Mouse (Mus musculus) splenic B cell, adult 2 months (primary cell): ENCODE measurements around the gene Lrrc8b.

Experiments used
- DNase-seq: peaks from one replicate; pipeline ENCODE4 v3.0.0-alpha.2; 2011; ENCODE audit warnings: low read depth, low spot score
- H3K27me3 ChIP-seq: 2 replicates; pipeline ENCODE4 v1.6.1; 2012; ENCODE audit warnings: mild to moderate bottlenecking, low read length, moderate library complexity, mixed read lengths; ENCODE audit not compliant: control insufficient read depth, poor library complexity, insufficient read depth, severe bottlenecking
- H3K36me3 ChIP-seq: 2 replicates; pipeline ENCODE4 v1.6.1; 2012; ENCODE audit warnings: mild to moderate bottlenecking, low read length, moderate library complexity, mixed read lengths; ENCODE audit not compliant: control insufficient read depth, poor library complexity, insufficient read depth, severe bottlenecking

Gene Lrrc8b

GRCm38 (mm10) chr5:105484247-105484646 is 68.7 kb downstream of the Lrrc8b start:
- no peak for DNase-seq
- Histone ChIP-seq H3K36me3 (no peaks in the 10 kb centered on the region), H3K27me3 (no peaks in the 10 kb centered on the region)

GRCm38 (mm10) chr5:105484891-105485290 is 69.3 kb downstream of the Lrrc8b start:
- Histone ChIP-seq H3K27me3 (no peaks in the 10 kb centered on the region), H3K36me3 (no peaks in the 10 kb centered on the region)

GRCm38 (mm10) chr5:105490211-105490610 is 74.6 kb downstream of the Lrrc8b start:
- H3K27me3 ChIP-seq, result no peaks in the 10 kb centered on the region
- DNase-seq, result no peak
- H3K36me3 ChIP-seq, result no peaks in the 10 kb centered on the region

More at GRCm38 (mm10) chr5:105484891-105485290, 69.3 kb downstream of the Lrrc8b start:
- no peak for DNase-seq

DNA sequence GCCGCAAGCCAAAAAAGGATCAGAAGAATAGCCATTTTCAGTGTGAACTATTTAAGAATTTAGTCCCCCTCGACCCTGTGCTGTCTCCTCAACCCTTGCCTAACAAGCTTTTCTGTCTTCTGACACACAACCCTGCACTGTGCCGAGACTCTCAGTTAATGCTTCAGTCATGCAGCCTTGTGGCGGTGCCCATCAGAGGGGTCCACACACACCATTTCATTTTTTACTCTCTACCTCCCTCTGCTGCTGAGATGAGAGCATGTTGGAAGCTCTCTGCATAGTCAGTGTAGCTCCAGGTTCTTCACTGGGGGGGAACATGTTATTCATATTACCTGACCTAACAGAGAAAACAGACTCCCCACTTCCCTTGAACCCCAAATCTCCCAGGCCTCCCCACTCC is 75.8 kb downstream of the Lrrc8b start:
- Histone ChIP-seq H3K27me3 (no peaks in the 10 kb centered on the region), H3K36me3 (no peaks in the 10 kb centered on the region)
- peak; percentile 37 for DNase-seq

DNA sequence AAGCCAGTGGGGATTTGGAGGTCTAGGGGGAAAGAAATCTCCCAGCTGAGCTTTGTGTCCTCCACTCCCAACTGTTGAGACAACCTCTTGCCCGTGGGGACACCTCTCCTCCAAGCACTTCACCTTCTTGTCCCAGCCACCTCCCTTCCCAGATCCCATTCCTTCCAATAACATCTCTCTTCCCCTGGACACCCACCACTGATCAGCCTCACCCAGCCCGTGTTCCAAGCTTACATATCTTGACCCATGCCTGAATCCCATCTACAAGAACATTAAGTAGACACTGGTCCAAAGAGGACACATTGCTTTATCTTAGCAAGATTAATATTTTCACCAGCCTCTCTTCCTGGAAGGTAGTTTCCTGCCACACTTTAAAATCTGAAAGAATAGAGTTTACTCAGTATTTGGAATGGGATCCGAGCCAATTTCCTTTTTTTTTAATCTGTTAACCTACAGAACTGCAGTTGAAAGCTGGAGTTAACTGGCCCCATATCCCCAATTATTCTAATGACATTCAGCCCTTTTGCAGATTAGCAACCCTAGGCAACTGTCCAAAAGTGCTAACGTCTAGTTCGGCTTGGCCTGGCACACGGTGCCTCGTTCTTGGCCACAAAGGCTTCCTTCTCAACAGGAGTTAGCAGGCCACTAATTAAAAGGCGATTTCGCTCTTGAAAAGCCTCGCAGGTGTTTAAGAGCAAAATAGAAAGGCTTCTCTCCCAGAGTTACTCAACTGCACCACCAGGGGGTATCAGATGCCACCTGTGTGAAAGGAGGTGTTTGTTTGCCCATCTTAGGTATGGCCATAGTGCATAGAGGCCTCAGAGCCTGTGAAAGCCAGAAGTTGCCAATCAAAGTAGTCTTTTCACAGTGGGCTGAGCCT is 77.0 kb downstream of the Lrrc8b start:
- Histone ChIP-seq H3K36me3 (no peaks in the 10 kb centered on the region), H3K27me3 (no peaks in the 10 kb centered on the region)
- peak; percentile 83 for DNase-seq

- no peak for DNase-seq
- H3K27me3 ChIP-seq, result no peaks in the 10 kb centered on the region
Observed at GRCm38 (mm10) chr5:105493377-105493776, 77.8 kb downstream of the Lrrc8b start.

DNA sequence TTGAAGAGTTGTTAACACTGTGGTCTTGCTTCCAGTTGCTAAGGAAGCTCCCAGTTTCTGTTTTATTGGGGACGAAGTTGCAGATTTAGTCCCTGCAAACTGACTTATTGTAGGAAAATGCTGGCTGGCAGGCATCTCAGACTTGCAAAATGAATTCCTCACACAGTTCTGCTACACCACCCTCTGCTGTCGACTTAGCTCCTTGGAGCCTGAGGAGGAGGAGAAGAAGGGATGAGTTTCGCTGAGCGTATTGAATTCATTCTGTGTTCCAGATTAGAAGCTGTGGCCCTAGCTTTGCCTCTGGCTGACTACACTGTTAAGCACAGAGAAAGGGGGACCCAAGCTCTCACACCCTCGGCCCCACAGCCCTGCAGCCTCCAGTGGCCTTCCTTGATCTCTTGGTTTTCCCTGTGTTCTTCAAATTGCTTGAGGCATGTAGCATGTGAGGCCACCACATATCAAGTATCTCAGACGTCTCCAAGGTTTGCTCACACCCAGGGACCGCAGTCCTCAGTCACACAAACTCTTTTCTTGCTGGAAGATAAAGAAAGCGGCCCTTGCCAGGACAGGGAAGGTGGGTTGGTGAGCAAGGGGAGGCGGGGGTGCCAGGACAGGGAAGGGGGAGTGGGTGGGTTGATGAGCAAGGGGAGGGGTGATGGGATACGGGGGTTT is 78.8 kb downstream of the Lrrc8b start:
- no peak for DNase-seq
- no peaks in the 10 kb centered on the region for H3K27me3 ChIP-seq
- H3K36me3 ChIP-seq, result no peaks in the 10 kb centered on the region

More at GRCm38 (mm10) chr5:105493377-105493776, 77.8 kb downstream of the Lrrc8b start:
- H3K36me3 ChIP-seq, result no peaks in the 10 kb centered on the region

GRCm38 (mm10) chr5:105494918-105495901 is 79.6 kb downstream of the Lrrc8b start:
- H3K36me3 ChIP-seq, result no peaks in the 10 kb centered on the region
- no peaks in the 10 kb centered on the region for H3K27me3 ChIP-seq
- DNase-seq, result peak; percentile 94

DNA sequence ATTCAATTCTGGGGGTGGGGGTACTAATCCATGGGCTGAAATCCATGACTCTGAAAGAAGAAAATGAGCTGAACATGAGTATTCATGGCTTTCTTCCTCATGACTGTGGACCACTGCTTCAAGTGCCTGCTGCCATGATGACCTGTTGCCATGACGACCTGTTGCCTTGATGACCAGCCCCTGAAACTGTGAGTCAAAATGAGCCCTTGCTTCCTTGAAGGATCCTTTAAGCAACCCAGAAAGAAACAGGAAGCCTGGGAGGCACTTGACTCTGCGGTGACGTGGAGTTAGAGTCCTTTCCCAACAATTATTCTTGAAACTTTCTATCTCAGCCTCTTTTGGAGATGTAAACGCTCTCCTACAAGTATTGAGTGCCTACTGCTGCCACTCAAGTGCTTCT is 80.6 kb downstream of the Lrrc8b start:
- no peaks in the 10 kb centered on the region for H3K27me3 ChIP-seq
- DNase-seq, result peak; percentile 26
- no peaks in the 10 kb centered on the region for H3K36me3 ChIP-seq

GRCm38 (mm10) chr5:105496586-105496985 is 81.0 kb downstream of the Lrrc8b start:
- no peak for DNase-seq
- Histone ChIP-seq H3K27me3 (no peaks in the 10 kb centered on the region), H3K36me3 (no peaks in the 10 kb centered on the region)

GRCm38 (mm10) chr5:105498429-105499000 is 82.9 kb downstream of the Lrrc8b start:
- H3K27me3 ChIP-seq, result no peaks in the 10 kb centered on the region
- DNase-seq, result no peak
- no peaks in the 10 kb centered on the region; the same call in 1 of the 2 replicates for H3K36me3 ChIP-seq

DNA sequence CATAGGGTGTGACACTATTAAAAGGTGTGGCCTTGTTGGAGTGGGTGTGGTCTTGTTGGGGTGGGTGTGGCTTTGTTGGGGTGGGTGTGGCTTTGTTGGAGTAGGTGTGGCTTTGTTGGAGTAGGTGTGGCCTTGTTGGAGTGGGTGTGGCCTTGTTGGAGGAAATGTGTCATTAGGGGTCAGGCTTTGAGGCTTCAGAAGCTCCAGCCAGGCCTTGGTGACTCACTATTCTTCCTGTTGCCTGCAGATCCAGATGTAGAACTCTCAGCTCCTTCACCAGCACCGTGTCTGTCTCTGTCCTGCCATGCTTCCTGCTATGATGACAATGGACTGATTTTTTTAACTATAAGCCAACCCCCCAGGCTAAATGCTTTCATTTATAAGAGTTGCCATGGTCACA is 83.8 kb downstream of the Lrrc8b start:
- H3K27me3 ChIP-seq, result no peaks in the 10 kb centered on the region
- no peaks in the 10 kb centered on the region; the same call in 1 of the 2 replicates for H3K36me3 ChIP-seq
- peak; percentile 32 for DNase-seq

DNA sequence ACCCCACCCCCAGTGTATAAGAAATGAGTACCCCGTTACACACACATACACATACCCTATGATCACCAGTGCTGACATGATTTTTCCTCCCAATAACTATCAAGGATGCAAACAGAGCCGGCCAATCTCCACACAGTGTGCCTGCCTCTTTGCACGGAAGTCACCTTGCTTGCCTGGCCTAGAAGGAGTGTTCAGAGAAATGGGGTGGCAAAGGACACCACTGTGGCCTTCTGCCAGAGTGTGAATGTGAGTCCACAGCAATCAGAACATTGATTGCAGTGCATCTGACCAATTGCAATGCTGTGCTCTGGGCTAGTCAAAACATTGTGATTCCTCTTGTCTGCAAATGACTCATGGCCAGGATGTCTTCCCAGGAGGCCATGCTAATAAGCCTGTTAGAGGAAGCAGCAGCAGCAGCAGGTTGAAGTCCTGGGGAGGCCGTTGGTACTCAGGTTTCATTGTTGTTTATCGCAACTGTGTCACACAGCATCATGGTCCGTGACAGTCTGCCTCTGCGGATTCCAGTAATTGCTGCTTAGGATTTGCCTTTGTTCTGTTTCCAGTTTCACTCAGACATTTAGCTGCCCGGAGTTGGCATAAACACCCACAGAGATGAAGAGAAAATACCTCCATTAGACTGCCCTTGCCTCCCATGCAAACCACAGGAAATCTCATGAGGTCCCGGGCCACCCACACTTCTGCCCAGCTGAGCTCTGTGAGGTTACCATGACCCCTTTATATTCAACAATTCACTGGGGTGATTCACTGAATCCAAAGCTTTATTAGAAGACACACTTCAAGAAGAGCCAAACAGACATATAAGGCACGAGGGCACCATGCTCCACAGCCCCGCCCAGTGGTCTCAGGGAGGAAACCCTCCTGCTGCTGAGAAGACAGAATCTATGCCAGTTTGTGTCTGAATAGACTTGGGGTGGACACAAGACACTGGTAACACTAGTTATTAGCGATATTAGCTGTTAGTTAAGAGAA is 84.9 kb downstream of the Lrrc8b start:
- no peaks in the 10 kb centered on the region; the same call in 1 of the 2 replicates for H3K36me3 ChIP-seq
- no peaks in the 10 kb centered on the region for H3K27me3 ChIP-seq
- DNase-seq, result peak; percentile 66
